Mouse (Mus musculus): ENCODE results near the gene Klhl24. TPM values are rescaled to one million over a fixed set of nuclear protein-coding genes. Genes with fewer than 3 reads are reported as not detected.

Gene Klhl24
- 1 to 10 TPM in 1 of 2 experiments, under 1 TPM in 1; 0.19 to 5.7 TPM for polyA plus RNA-seq (2012; fragmentation: generic; extraction: Trizol)

GRCm38 (mm10) chr16:20097069-20097710 is at the start of gene Klhl24:
Gene Klhl24 (plus strand): TSS chr16:20097542.

GRCm38 (mm10) chr16:20140772-20141531 is 43.6 kb downstream of the Klhl24 start, which contains the start of gene Yeats2:
Gene Yeats2 (plus strand): TSS chr16:20141063.

Other genes with a start within 250 kb of the Klhl24 start
- gene Klhl6, start 114.5 kb upstream of the Klhl24 start, polyA plus RNA-seq (2012; fragmentation: generic; extraction: Trizol), result not detected
- 10 to 100 TPM in 1 of 2 experiments, 1 to 10 TPM in 1; 1.2 to 13.9 TPM for gene Yeats2, start 43.5 kb downstream of the Klhl24 start, polyA plus RNA-seq (2012; fragmentation: generic; extraction: Trizol)
- under 1 TPM; 0.04 to 0.14 TPM for gene Map6d1, start 143.8 kb downstream of the Klhl24 start, polyA plus RNA-seq (2012; fragmentation: generic; extraction: Trizol)
- 10 to 100 TPM; 74.0 to 74.2 TPM for gene Parl, start 204.8 kb downstream of the Klhl24 start, polyA plus RNA-seq (2012; fragmentation: generic; extraction: Trizol)
- under 1 TPM in 1 of 2 experiments, not detected in 1; 0.09 TPM for gene Cyp2ab1, start 227.9 kb downstream of the Klhl24 start, polyA plus RNA-seq (2012; fragmentation: generic; extraction: Trizol)

Measured in C3H10T1/2 (cell line).